Mouse (Mus musculus) CH12.LX (cell line): ENCODE measurements at regions not wholly inside any gene's neighbourhood (a gene's known extent, or its start where the extent isn't known, plus 50 kb on each side); places are given as distances from the start of the nearest gene placed in this dataset.

ENCODE experiments used
- DNase-seq: peaks from one replicate; pipeline ENCODE4 v3.0.0-alpha.2; 2013; ENCODE audit errors: extremely low read depth
- H3K27ac ChIP-seq: 2 replicates; pipeline ENCODE4 v1.5.1; 2012; ENCODE audit warnings: low read depth, mild to moderate bottlenecking, control low read depth, moderate library complexity; ENCODE audit not compliant: insufficient read depth
- H3K27me3 ChIP-seq: replicated peaks from 2 replicates; pipeline ENCODE3; 2012; ENCODE audit warnings: inconsistent platforms
- H3K36me3 ChIP-seq, 2 experiments: replicated peaks in 1 of 2; 2 replicates each; pipeline versions ENCODE3 to v1.6.1; 2012; ENCODE audit warnings: inconsistent platforms in 1 of 2, low read length in 1 of 2, mild to moderate bottlenecking in 1 of 2, mixed read lengths in 1 of 2, moderate library complexity in 1 of 2; ENCODE audit not compliant: control insufficient read depth in 1 of 2, insufficient read depth in 1 of 2
- H3K4me1 ChIP-seq, 2 experiments: 2 replicates each; pipeline ENCODE4 v1.6.1; 2012; ENCODE audit warnings: inconsistent platforms in 1 of 2, moderate library complexity in 1 of 2; ENCODE audit not compliant: insufficient read depth in 2 of 2, control insufficient read depth in 1 of 2
- H3K4me2 ChIP-seq: 2 replicates; pipeline ENCODE4 v1.6.1; 2012; ENCODE audit warnings: low read depth, mild to moderate bottlenecking, control low read depth; ENCODE audit not compliant: poor library complexity, insufficient read depth, severe bottlenecking
- H3K4me3 ChIP-seq, 3 experiments: fragments of 150-350 bp in 1 of 3; sonication (generic) in 1 of 3; replicated peaks in 1 of 3; 2 replicates each; pipeline versions ENCODE3 to v1.5.1; 2011 to 2012; ENCODE audit warnings: low read depth in 2 of 3, low read length in 2 of 3, mild to moderate bottlenecking in 2 of 3, moderate library complexity in 2 of 3, control low read depth in 1 of 3, improper control_type of control experiment in 1 of 3, inconsistent platforms in 1 of 3, mixed read lengths in 1 of 3; ENCODE audit not compliant: poor library complexity in 1 of 3
- H3K79me2 ChIP-seq: replicated peaks from 2 replicates; pipeline ENCODE4 v1.6.1; 2012; ENCODE audit warnings: mild to moderate bottlenecking, moderate library complexity; ENCODE audit not compliant: control insufficient read depth, poor library complexity, insufficient read depth, severe bottlenecking; ENCODE audit errors: extremely low read depth
- H3K9ac ChIP-seq: 2 replicates; pipeline ENCODE4 v1.6.1; 2012; ENCODE audit warnings: low read depth, mild to moderate bottlenecking, control low read depth, moderate library complexity; ENCODE audit not compliant: insufficient read depth
- H3K9me3 ChIP-seq: replicated peaks from 2 replicates; pipeline ENCODE3; 2012; ENCODE audit warnings: low read length, inconsistent platforms, mixed read lengths
- BHLHE40 ChIP-seq: IDR thresholded peaks from 2 replicates; pipeline ENCODE4 v1.6.1; 2011; ENCODE audit warnings: mild to moderate bottlenecking, low read depth, low read length, improper control_type of control experiment
- CHD2 ChIP-seq: IDR thresholded peaks from 2 replicates; pipeline ENCODE4 v1.6.1; 2011; ENCODE audit warnings: low read length, improper control_type of control experiment
- E2F4 ChIP-seq: IDR thresholded peaks from 2 replicates; pipeline ENCODE4 v1.6.1; 2011; ENCODE audit warnings: low read depth, low read length, improper control_type of control experiment; ENCODE audit not compliant: insufficient replicate concordance
- ELF1 ChIP-seq: IDR thresholded peaks from 2 replicates; pipeline ENCODE4 v1.6.1; 2014; ENCODE audit warnings: low read depth, mild to moderate bottlenecking, inconsistent platforms, low read length, improper control_type of control experiment
- EP300 ChIP-seq: IDR thresholded peaks from 2 replicates; pipeline ENCODE4 v1.6.1; 2011; ENCODE audit warnings: low read length, improper control_type of control experiment
- HCFC1 ChIP-seq: IDR thresholded peaks from 2 replicates; pipeline ENCODE4 v1.6.1; 2012; ENCODE audit warnings: low read depth, mild to moderate bottlenecking, inconsistent platforms, low read length, improper control_type of control experiment
- JUND ChIP-seq: conservative IDR thresholded peaks from 2 replicates; pipeline ENCODE4 v1.6.1; 2011; ENCODE audit warnings: low read depth, low read length, improper control_type of control experiment
- KAT2A ChIP-seq: IDR thresholded peaks from 2 replicates; pipeline ENCODE4 v1.6.1; 2012; ENCODE audit warnings: low read length, improper control_type of control experiment, inconsistent platforms; ENCODE audit not compliant: insufficient replicate concordance
- MAX ChIP-seq: IDR thresholded peaks from 2 replicates; pipeline ENCODE4 v1.6.1; 2011; ENCODE audit warnings: low read length, improper control_type of control experiment
- MAZ ChIP-seq: IDR thresholded peaks from 2 replicates; pipeline ENCODE4 v1.6.1; 2012; ENCODE audit warnings: low read depth, mild to moderate bottlenecking, inconsistent platforms, low read length, improper control_type of control experiment, moderate library complexity
- MXI1 ChIP-seq: IDR thresholded peaks from 2 replicates; pipeline ENCODE4 v1.6.1; 2011; ENCODE audit warnings: mild to moderate bottlenecking, low read depth, low read length, improper control_type of control experiment
- NELFE ChIP-seq: IDR thresholded peaks from 2 replicates; pipeline ENCODE4 v1.6.1; 2011; ENCODE audit warnings: low read depth, low read length, improper control_type of control experiment
- RAD21 ChIP-seq: IDR thresholded peaks from 2 replicates; pipeline ENCODE4 v1.6.1; 2011; ENCODE audit warnings: low read depth, mild to moderate bottlenecking, low read length, improper control_type of control experiment, moderate library complexity
- RCOR1 ChIP-seq: conservative IDR thresholded peaks from 2 replicates; pipeline ENCODE4 v1.6.1; 2012; ENCODE audit warnings: low read depth, mild to moderate bottlenecking, inconsistent platforms, low read length, improper control_type of control experiment
- SIN3A ChIP-seq: IDR thresholded peaks from 2 replicates; pipeline ENCODE4 v1.6.1; 2012; ENCODE audit warnings: low read length, improper control_type of control experiment, inconsistent platforms
- TBP ChIP-seq: conservative IDR thresholded peaks from 2 replicates; pipeline ENCODE4 v1.6.1; 2011; ENCODE audit warnings: low read depth, low read length, improper control_type of control experiment
- TCF12 ChIP-seq: IDR thresholded peaks from 2 replicates; pipeline ENCODE4 v1.6.1; 2014; ENCODE audit warnings: low read depth, mild to moderate bottlenecking, inconsistent platforms, low read length, improper control_type of control experiment
- USF2 ChIP-seq: conservative IDR thresholded peaks from 2 replicates; pipeline ENCODE4 v1.6.1; 2011; ENCODE audit warnings: low read depth, low read length, improper control_type of control experiment
- ZC3H11A ChIP-seq: IDR thresholded peaks from 2 replicates; pipeline ENCODE4 v1.6.1; 2012; ENCODE audit warnings: low read depth, mild to moderate bottlenecking, inconsistent platforms, low read length, improper control_type of control experiment
- dilution Hi-C: fragments of 300-500 bp; cut with MboI; formaldehyde crosslinking; loops from 2 replicates; pipeline ENCODE4 v1.14.3; 2020; ENCODE audit warnings: low sequenced_read_pairs; ENCODE audit not compliant: extremely low pct_unique_long_range_greater_than_20kb, extremely low pct_ligation_motif_present
- in situ Hi-C: fragments of 300-500 bp; cut with MboI; formaldehyde crosslinking; loops from 3 replicates; pipeline ENCODE4 v1.14.3; 2019; ENCODE audit warnings: low sequenced_read_pairs, low pct_ligation_motif_present, low pct_unique_long_range_greater_than_20kb, mixed read lengths

DNA sequence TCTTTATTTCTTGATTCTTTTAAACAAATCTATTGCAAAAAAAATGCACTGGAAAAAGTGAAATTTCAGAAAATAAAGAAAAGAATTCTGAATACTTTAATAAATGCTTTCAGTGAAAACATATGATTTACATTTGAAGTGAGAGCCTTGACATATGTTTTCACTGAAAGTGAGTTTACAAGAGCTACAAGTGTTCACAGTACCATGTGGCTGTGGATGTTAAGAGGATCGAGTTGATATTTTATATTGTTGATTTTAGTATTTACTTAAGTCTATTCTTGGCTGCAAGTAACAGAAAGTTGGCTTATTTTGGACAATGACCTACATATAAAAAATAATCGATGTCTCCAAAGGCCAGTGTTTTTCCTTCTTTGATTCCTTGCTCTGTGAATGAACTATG, 607.2 kb downstream of the 1190002N15Rik start:
- no peak for DNase-seq
- H3K4me1 ChIP-seq = no peaks in the 10 kb centered on the region
- in situ Hi-C loops (no loop called here), dilution Hi-C loops (no loop called here)
- peaks cover 7% of the 10 kb centered on the region for H3K9me3 ChIP-seq
- H3K36me3 ChIP-seq = no peaks in the 10 kb centered on the region
- H3K27ac ChIP-seq = no peak overlapping the region
- no peak overlapping the region for H3K9ac ChIP-seq
- no peaks in the 10 kb centered on the region for H3K79me2 ChIP-seq
- no peak overlapping the region for H3K4me3 ChIP-seq
- TF ChIP-seq RCOR1 (no peak), TCF12 (no peak), HCFC1 (no peak), SIN3A (no peak), E2F4 (no peak), BHLHE40 (no peak), JUND (no peak), CHD2 (no peak), NELFE (no peak)
- TF ChIP-seq, all 38 proteins: peak for 0
- H3K27me3 ChIP-seq = no peaks in the 10 kb centered on the region
- H3K4me2 ChIP-seq = no peak overlapping the region

DNA sequence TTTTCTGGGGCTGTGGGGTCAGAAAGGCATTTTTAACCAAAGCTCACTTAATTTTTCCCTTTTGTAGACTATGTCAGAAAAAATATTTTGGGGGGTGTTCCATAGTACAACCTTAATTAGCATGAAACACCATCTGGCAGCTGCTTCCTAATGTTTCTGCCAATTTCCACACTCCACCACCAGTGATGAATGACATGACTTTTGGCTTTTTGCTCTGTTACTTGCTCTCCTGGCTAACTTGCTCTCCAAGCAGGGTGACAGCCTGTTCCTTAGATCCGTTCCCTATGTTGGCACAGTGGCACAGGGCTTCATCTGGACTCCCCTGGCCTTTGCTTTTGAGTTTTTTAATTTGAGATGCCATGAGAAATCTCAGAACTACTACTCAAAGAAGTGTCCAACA, 648.6 kb downstream of the 1190002N15Rik start:
- H3K36me3 ChIP-seq = no peaks in the 10 kb centered on the region
- H3K9me3 ChIP-seq = peaks cover 21% of the 10 kb centered on the region
- no peak overlapping the region for H3K4me3 ChIP-seq
- H3K4me2 ChIP-seq = no peak overlapping the region
- TF ChIP-seq ZC3H11A (no peak), MAX (no peak), MAZ (no peak), EP300 (no peak), RAD21 (no peak), ELF1 (no peak), USF2 (no peak), KAT2A (no peak), MXI1 (no peak), SIN3A (no peak), E2F4 (no peak), TCF12 (no peak), BHLHE40 (no peak), TBP (no peak), RCOR1 (no peak)
- H3K79me2 ChIP-seq = no peaks in the 10 kb centered on the region
- no peak overlapping the region for H3K9ac ChIP-seq
- no peaks in the 10 kb centered on the region for H3K27me3 ChIP-seq
- in situ Hi-C loops = no loop called here
- H3K4me1 ChIP-seq = no peaks in the 10 kb centered on the region
- dilution Hi-C loops = no loop called here
- H3K27ac ChIP-seq = no peak overlapping the region
- DNase-seq = no peak
